Mouse (Mus musculus): ENCODE measurements at regions not wholly inside any gene's neighbourhood (a gene's known extent, or its start where the extent isn't known, plus 50 kb on each side); places are given as distances from the start of the nearest gene placed in this dataset.

GRCm38 (mm10) chr2:137192183-137192582 is 75.7 kb upstream of the Jag1 start:
- TF ChIP-seq POLR2A (IDR thresholded peaks at IDR 0.05; ENCODE audit: control insufficient read depth, low read depth, low read length) (no peak), CTCF (IDR thresholded peaks at IDR 0.05; ENCODE audit: control insufficient read depth, insufficient read depth, insufficient replicate concordance, low read depth, low read length) (no peak)
